Mouse (Mus musculus) hindbrain, embryonic 10.5 days (tissue): ENCODE measurements around the gene Aldh8a1. TPM values are rescaled to one million over a fixed set of nuclear protein-coding genes. Genes with fewer than 3 reads are reported as not detected.
A peak's percentile ranks its signal among the peaks of the same experiment; 100 is the strongest.

Experiments used
- DNase-seq: peaks from one replicate; pipeline ENCODE4 v3.0.0-alpha.2; 2017; ENCODE audit warnings: low spot score
- H3K27ac ChIP-seq: fragments of 300-500 bp; sonication (generic); 2 replicates; pipeline ENCODE4 v1.5.1; 2016; ENCODE audit warnings: mild to moderate bottlenecking, moderate library complexity
- H3K27me3 ChIP-seq: fragments of 300-500 bp; sonication (generic); 2 replicates; pipeline ENCODE4 v1.6.1; 2016; ENCODE audit warnings: mild to moderate bottlenecking; ENCODE audit not compliant: poor library complexity, insufficient read depth, severe bottlenecking
- H3K36me3 ChIP-seq: fragments of 300-500 bp; sonication (generic); 2 replicates; pipeline ENCODE4 v1.6.1; 2016; ENCODE audit warnings: mild to moderate bottlenecking, moderate library complexity
- H3K4me1 ChIP-seq: fragments of 300-500 bp; sonication (generic); replicated peaks from 2 replicates; pipeline ENCODE4 v1.6.1; 2016; ENCODE audit warnings: mild to moderate bottlenecking
- H3K4me3 ChIP-seq: fragments of 300-500 bp; sonication (generic); 2 replicates; pipeline ENCODE4 v1.5.1; 2016; ENCODE audit warnings: mild to moderate bottlenecking, moderate library complexity
- H3K9me3 ChIP-seq: fragments of 300-500 bp; sonication (generic); 2 replicates; pipeline ENCODE4 v1.6.1; 2016; ENCODE audit warnings: mild to moderate bottlenecking, moderate library complexity
- WGBS: fragments of 180-500 bp; shearing (Covaris S2); methylation state at CpG from one replicate; pipeline ENCODE4 v1.1.7; 2016; 5-methylcytosine and 5-hydroxymethylcytosine counted together
- polyA plus RNA-seq: library from polyadenylated mRNA; unstranded; fragments of >200 nt; fragmentation: Nextera tagmentation; extraction: Ambion mirVana; gene quantifications from 2 replicates; pipeline ENCODE4 v1.2.1, GENCODE M21; 2016

Gene Aldh8a1
- polyA plus RNA-seq, 1 experiment from 2014 or later = 0.09 TPM

DNA sequence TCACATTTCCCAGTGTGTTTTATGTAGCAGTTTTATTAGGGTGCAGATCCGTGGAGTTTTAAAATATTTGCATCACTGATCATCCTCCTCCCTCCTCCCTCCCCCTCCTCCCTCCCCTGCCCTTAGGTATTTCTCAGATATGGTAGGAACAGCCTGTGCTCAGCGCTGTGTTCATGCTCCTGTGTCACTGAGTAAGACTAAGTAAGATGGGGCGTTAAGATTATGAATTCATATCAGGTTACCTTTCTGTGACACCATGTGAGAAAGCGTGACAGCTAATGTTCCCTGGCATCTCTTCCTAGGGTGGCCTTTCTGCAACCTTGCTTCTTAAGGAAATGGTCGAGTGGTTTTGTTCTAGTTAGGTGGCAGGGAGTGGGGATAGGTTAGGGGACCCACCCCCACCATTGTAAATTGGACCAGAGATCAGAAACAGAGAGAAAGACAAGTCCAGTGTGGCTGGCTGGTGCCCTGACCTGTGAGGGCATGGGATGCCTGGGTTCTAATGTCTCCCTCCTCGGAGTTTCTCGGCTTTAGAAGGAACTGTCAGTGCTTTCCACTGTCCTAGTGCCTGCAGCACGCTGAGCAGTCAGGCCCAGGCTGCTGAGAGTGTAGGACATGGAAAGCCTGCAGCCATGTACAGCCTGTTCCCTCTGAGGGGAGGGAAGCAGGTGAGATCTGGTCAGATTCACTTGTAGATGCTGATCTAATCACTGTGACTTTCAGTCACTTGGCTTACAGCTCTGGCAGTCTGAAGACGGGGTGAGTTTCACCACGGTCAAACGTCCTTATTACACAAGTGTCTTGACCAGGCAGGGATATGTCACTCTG lies 28.8 kb downstream of the Aldh8a1 start:
- H3K9me3 ChIP-seq = no peaks in the 10 kb centered on the region
- no peaks in the 10 kb centered on the region for H3K36me3 ChIP-seq
- H3K27ac ChIP-seq = no peak overlapping the region
- no peak for DNase-seq
- H3K4me1 ChIP-seq = peaks cover 8% of the 10 kb centered on the region; the same call in 1 of the 2 replicates
- H3K27me3 ChIP-seq = no peaks in the 10 kb centered on the region
- H3K4me3 ChIP-seq = no peak overlapping the region
- 79% methylated on average over 11 of the region's 11 CpGs for WGBS

GRCm38 (mm10) chr10:21410711-21411110 lies 33.6 kb downstream of the Aldh8a1 start:
- no peak for DNase-seq
- no peaks in the 10 kb centered on the region for H3K27me3 ChIP-seq
- H3K36me3 ChIP-seq = no peaks in the 10 kb centered on the region
- no peak overlapping the region for H3K27ac ChIP-seq
- H3K4me3 ChIP-seq = no peak overlapping the region
- no peaks in the 10 kb centered on the region for H3K9me3 ChIP-seq
- 0 out of 2 replicates have a peak, but pooled peaks cover 3% of the 10 kb centered on the region for H3K4me1 ChIP-seq
- WGBS = 87% methylated on average over 5 of the region's 5 CpGs

- no peak for DNase-seq
- H3K9me3 ChIP-seq = no peaks in the 10 kb centered on the region
- H3K4me1 ChIP-seq = no peaks in the 10 kb centered on the region
- no peaks in the 10 kb centered on the region for H3K27me3 ChIP-seq
- no peaks in the 10 kb centered on the region for H3K36me3 ChIP-seq
- WGBS = 78% methylated on average over 6 of the region's 6 CpGs
- H3K4me3 ChIP-seq = no peak overlapping the region
- no peak overlapping the region for H3K27ac ChIP-seq
Observed at GRCm38 (mm10) chr10:21411621-21412205, 34.6 kb downstream of the Aldh8a1 start.

GRCm38 (mm10) chr10:21415031-21415430 lies 37.9 kb downstream of the Aldh8a1 start:
- H3K4me1 ChIP-seq = no peaks in the 10 kb centered on the region
- H3K36me3 ChIP-seq = no peaks in the 10 kb centered on the region
- H3K9me3 ChIP-seq = no peaks in the 10 kb centered on the region
- no peak overlapping the region for H3K27ac ChIP-seq
- no peak overlapping the region for H3K4me3 ChIP-seq
- H3K27me3 ChIP-seq = no peaks in the 10 kb centered on the region
- DNase-seq = no peak
- WGBS = 84% methylated on average over 4 of the region's 4 CpGs

- H3K27me3 ChIP-seq = no peaks in the 10 kb centered on the region
- WGBS = 88% methylated on average over 5 of the region's 5 CpGs
- no peak for DNase-seq
- no peaks in the 10 kb centered on the region for H3K9me3 ChIP-seq
- no peaks in the 10 kb centered on the region for H3K4me1 ChIP-seq
- no peaks in the 10 kb centered on the region for H3K36me3 ChIP-seq
- no peak overlapping the region for H3K4me3 ChIP-seq
- no peak overlapping the region for H3K27ac ChIP-seq
Observed at GRCm38 (mm10) chr10:21416184-21416583, 39.1 kb downstream of the Aldh8a1 start.

DNA sequence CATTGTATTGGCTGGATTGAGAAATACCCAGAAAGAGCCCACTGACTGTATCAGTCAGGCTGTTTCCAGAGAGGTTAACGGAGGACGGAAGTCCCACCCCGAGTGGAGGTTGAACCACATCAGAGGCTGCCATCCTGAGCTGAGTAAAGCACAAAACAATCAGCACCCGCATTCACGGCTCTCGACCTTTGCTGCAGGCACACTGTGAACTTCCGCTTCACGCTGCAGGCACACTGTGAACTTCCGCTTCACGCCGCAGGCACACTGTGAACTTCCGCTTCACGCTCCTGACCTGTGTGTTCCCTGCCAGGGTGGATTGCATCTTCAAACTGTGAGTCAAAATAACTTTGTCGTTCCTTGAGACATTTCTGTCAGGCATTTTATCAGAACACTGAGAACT lies 42.1 kb downstream of the Aldh8a1 start:
- H3K9me3 ChIP-seq = no peaks in the 10 kb centered on the region
- 81% methylated on average over 14 of the region's 14 CpGs for WGBS
- H3K36me3 ChIP-seq = no peaks in the 10 kb centered on the region
- no peak for DNase-seq
- H3K27ac ChIP-seq = no peak overlapping the region
- H3K27me3 ChIP-seq = no peaks in the 10 kb centered on the region
- no peak overlapping the region for H3K4me3 ChIP-seq
- H3K4me1 ChIP-seq = no peaks in the 10 kb centered on the region

GRCm38 (mm10) chr10:21420457-21421424 lies 43.6 kb downstream of the Aldh8a1 start:
- 78% methylated on average over 24 of the region's 24 CpGs for WGBS
- Histone ChIP-seq H3K4me3 (no peak overlapping the region), H3K27me3 (no peaks in the 10 kb centered on the region), H3K4me1 (no peaks in the 10 kb centered on the region), H3K9me3 (no peaks in the 10 kb centered on the region), H3K27ac (no peak overlapping the region), H3K36me3 (no peaks in the 10 kb centered on the region)
- peak; percentile 48 for DNase-seq

DNA sequence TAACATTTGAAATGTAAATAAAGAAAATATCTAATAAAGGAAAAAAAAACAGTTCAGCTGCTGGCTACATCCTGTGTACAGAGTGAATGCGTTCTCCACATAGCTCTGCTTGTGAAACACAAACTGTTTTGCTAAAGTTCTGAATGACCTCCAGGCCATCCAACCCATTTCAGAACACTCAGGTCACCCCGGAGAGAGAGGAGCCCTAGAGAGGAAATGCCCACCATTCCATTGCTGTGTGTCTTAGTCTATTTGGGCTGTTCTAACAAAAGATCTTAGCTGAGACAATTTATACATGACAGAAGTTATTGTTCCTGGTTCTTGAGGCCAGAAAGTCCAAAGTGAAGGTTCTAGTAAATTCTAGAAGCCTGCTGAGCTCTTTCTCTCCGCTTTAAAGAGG lies 49.4 kb downstream of the Aldh8a1 start:
- no peak overlapping the region for H3K4me3 ChIP-seq
- WGBS = 66% methylated on average over 3 of the region's 3 CpGs
- DNase-seq = no peak
- no peaks in the 10 kb centered on the region for H3K27me3 ChIP-seq
- H3K9me3 ChIP-seq = no peaks in the 10 kb centered on the region
- no peaks in the 10 kb centered on the region for H3K4me1 ChIP-seq
- no peak overlapping the region for H3K27ac ChIP-seq
- H3K36me3 ChIP-seq = no peaks in the 10 kb centered on the region

DNA sequence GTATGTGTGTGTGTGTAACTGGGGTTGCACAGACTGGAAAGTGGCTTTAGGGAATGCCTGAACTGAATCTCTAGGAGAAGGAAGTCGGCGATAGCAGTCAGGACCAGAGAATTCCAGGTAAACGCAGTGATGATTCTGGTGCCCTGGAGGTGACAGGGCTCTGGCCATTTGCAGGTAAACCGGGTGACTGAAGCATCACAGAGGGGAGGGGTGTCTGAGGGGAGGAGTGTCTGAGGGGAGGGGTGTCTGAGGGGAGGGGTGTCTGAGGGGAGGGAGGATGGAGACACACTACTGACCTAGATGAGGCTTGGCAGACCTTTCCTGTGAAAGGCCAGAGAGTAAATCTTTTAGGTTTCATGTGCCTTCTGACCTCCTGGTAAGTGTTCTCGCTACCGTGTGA lies 50.9 kb downstream of the Aldh8a1 start:
- no peaks in the 10 kb centered on the region for H3K9me3 ChIP-seq
- 71% methylated on average over 6 of the region's 6 CpGs for WGBS

GRCm38 (mm10) chr10:21439268-21439667 lies 62.2 kb downstream of the Aldh8a1 start:
- Histone ChIP-seq H3K36me3 (no peaks in the 10 kb centered on the region), H3K27me3 (no peaks in the 10 kb centered on the region), H3K9me3 (no peaks in the 10 kb centered on the region), H3K4me1 (peaks cover 23% of the 10 kb centered on the region), H3K27ac (no peak overlapping the region), H3K4me3 (no peak overlapping the region)
- WGBS = 75% methylated on average over 1 of the region's 1 CpGs
- DNase-seq = no peak

More for the DNA sequence above, 50.9 kb downstream of the Aldh8a1 start:
- no peaks in the 10 kb centered on the region for H3K36me3 ChIP-seq
- no peak overlapping the region for H3K4me3 ChIP-seq
- no peaks in the 10 kb centered on the region for H3K27me3 ChIP-seq
- no peak for DNase-seq
- H3K4me1 ChIP-seq = no peaks in the 10 kb centered on the region
- no peak overlapping the region for H3K27ac ChIP-seq

- Histone ChIP-seq H3K27me3 (no peaks in the 10 kb centered on the region), H3K9me3 (no peaks in the 10 kb centered on the region), H3K4me3 (no peak overlapping the region), H3K4me1 (peaks cover 27% of the 10 kb centered on the region), H3K27ac (no peak overlapping the region), H3K36me3 (no peaks in the 10 kb centered on the region)
- no peak for DNase-seq
- WGBS = 53% methylated on average over 4 of the region's 4 CpGs
Observed at GRCm38 (mm10) chr10:21441020-21441419, 63.9 kb downstream of the Aldh8a1 start.

- DNase-seq = no peak
- Histone ChIP-seq H3K4me3 (no peak overlapping the region), H3K27ac (no peak overlapping the region), H3K9me3 (no peaks in the 10 kb centered on the region), H3K4me1 (peaks cover 27% of the 10 kb centered on the region), H3K36me3 (no peaks in the 10 kb centered on the region), H3K27me3 (no peaks in the 10 kb centered on the region)
- 75% methylated on average over 4 of the region's 4 CpGs for WGBS
Observed at GRCm38 (mm10) chr10:21441690-21442089, 64.6 kb downstream of the Aldh8a1 start.
